Mouse (Mus musculus) layer of hippocampus, adult 2 months (tissue): Measurements from ENCODE around the gene Ttn. TPM values are rescaled to one million over a fixed set of nuclear protein-coding genes. Genes with fewer than 3 reads are reported as not detected.

ENCODE experiments used
- DNase-seq, 2 experiments: peaks; one replicate each; pipeline ENCODE4 v3.0.0; 2022; ENCODE audit warnings: low spot score in 2 of 2
- H3K27ac ChIP-seq: fragments of 200-600 bp; 2 replicates; pipeline ENCODE4 v1.8.1; 2022
- H3K4me3 ChIP-seq: fragments of 200-600 bp; 2 replicates; pipeline ENCODE4 v1.8.1; 2022; ENCODE audit warnings: mild to moderate bottlenecking
- CTCF ChIP-seq: fragments of 200-600 bp; conservative IDR thresholded peaks from 2 replicates; pipeline ENCODE4 v1.8.1; 2022; ENCODE audit warnings: antibody characterized with exemption, mild to moderate bottlenecking, moderate library complexity
- total RNA-seq, 2 experiments: library from RNA; stranded (reverse); gene quantifications; 2 replicates each; pipeline ENCODE4 v1.2.3; 2021

The Ttn gene
- total RNA-seq, 2 experiments from 2014 or later, result 0.54 to 1.1 TPM

GRCm38 (mm10) chr2:76875587-76875986 is 106.8 kb downstream of the Ttn start:
- Histone ChIP-seq H3K27ac (no peak overlapping the region), H3K4me3 (no peak overlapping the region)
- no peak for DNase-seq
- no peak for TF ChIP-seq CTCF

- Histone ChIP-seq H3K27ac (no peak overlapping the region), H3K4me3 (no peak overlapping the region)
- peak; percentile 93 for TF ChIP-seq CTCF
- DNase-seq, result peak; percentile 9 to 14
Measured at GRCm38 (mm10) chr2:76866928-76867327, 115.4 kb downstream of the Ttn start.

GRCm38 (mm10) chr2:76865497-76865896 is 116.8 kb downstream of the Ttn start:
- no peak for TF ChIP-seq CTCF
- Histone ChIP-seq H3K27ac (no peak overlapping the region), H3K4me3 (no peak overlapping the region)
- DNase-seq, result no peak

- no peak for TF ChIP-seq CTCF
Measured at GRCm38 (mm10) chr2:76861327-76861726, 121.0 kb downstream of the Ttn start.

GRCm38 (mm10) chr2:76850066-76850465 is 132.3 kb downstream of the Ttn start:
- no peak for DNase-seq
- Histone ChIP-seq H3K4me3 (no peak overlapping the region), H3K27ac (no peak overlapping the region)
- no peak for TF ChIP-seq CTCF

More at GRCm38 (mm10) chr2:76861327-76861726, 121.0 kb downstream of the Ttn start:
- H3K4me3 ChIP-seq, result no peak overlapping the region
- no peak overlapping the region for H3K27ac ChIP-seq
- no peak for DNase-seq

GRCm38 (mm10) chr2:76843162-76843561 is 139.2 kb downstream of the Ttn start:
- no peak overlapping the region for H3K4me3 ChIP-seq
- DNase-seq, result no peak
- no peak overlapping the region for H3K27ac ChIP-seq
- peak; percentile 58 for TF ChIP-seq CTCF

GRCm38 (mm10) chr2:76820472-76820871 is 161.9 kb downstream of the Ttn start:
- Histone ChIP-seq H3K4me3 (no peak overlapping the region), H3K27ac (no peak overlapping the region)
- TF ChIP-seq CTCF, result no peak
- no peak for DNase-seq

- no peak for TF ChIP-seq CTCF
- H3K4me3 ChIP-seq, result no peak overlapping the region
- no peak for DNase-seq
- no peak overlapping the region for H3K27ac ChIP-seq
Measured at GRCm38 (mm10) chr2:76817796-76818195, 164.6 kb downstream of the Ttn start.

GRCm38 (mm10) chr2:76814048-76814817 is 168.1 kb downstream of the Ttn start:
- Histone ChIP-seq H3K27ac (no peak overlapping the region), H3K4me3 (no peak overlapping the region)
- no peak for TF ChIP-seq CTCF
- no peak for DNase-seq

- no peak for DNase-seq
- H3K27ac ChIP-seq, result no peak overlapping the region
- no peak overlapping the region for H3K4me3 ChIP-seq
- no peak for TF ChIP-seq CTCF
Measured at GRCm38 (mm10) chr2:76811160-76811559, 171.2 kb downstream of the Ttn start.

GRCm38 (mm10) chr2:76808334-76808733 is 174.0 kb downstream of the Ttn start:
- H3K27ac ChIP-seq, result no peak overlapping the region
- no peak for DNase-seq
- no peak for TF ChIP-seq CTCF
- H3K4me3 ChIP-seq, result no peak overlapping the region

- DNase-seq, result no peak
- TF ChIP-seq CTCF, result no peak
Measured at GRCm38 (mm10) chr2:76807284-76807683, 175.1 kb downstream of the Ttn start.

GRCm38 (mm10) chr2:76806861-76807260 is 175.5 kb downstream of the Ttn start:
- no peak overlapping the region for H3K27ac ChIP-seq
- no peak overlapping the region for H3K4me3 ChIP-seq
- DNase-seq, result no peak
- no peak for TF ChIP-seq CTCF

More at GRCm38 (mm10) chr2:76807284-76807683, 175.1 kb downstream of the Ttn start:
- Histone ChIP-seq H3K4me3 (no peak overlapping the region), H3K27ac (no peak overlapping the region)

- no peak for TF ChIP-seq CTCF
- Histone ChIP-seq H3K4me3 (no peak overlapping the region), H3K27ac (no peak overlapping the region)
- no peak for DNase-seq
Measured at GRCm38 (mm10) chr2:76806376-76806775, 176.0 kb downstream of the Ttn start.
